Mouse (Mus musculus): ENCODE measurements around the gene Csnk1e. TPM values are rescaled to one million over a fixed set of nuclear protein-coding genes. Genes with fewer than 3 reads are reported as not detected.

The Csnk1e gene
- polyA plus RNA-seq, 1 experiment from 2014 or later, result 99.6 TPM

DNA sequence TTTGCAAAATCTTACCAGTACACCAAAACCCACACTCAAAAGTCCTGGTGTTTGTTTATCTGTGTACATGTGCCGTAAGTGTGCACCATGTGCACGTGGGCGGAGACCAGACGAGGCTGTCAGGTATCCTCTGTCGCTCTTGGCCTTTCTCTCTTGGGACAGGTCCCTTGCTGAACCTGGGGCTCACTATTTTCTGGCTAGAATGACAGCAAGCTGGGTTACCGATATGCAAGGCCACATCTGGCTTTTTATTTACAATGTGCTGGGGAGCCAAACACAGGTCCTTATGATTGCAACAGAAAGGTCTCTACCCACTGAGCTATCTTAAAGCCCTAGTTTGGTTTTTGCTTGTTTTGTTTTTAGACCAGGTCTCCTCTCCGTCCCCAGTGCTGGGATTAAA lies 67.8 kb downstream of the Csnk1e start:
- Histone ChIP-seq H3K36me3 (ENCODE audit: insufficient read depth) (0 out of 2 replicates have a peak, but pooled peaks cover 5% of the 10 kb centered on the region), H3K27ac (ENCODE audit: low read depth) (no peak overlapping the region), H3K4me2 (no peak overlapping the region), H3K4me3 (ENCODE audit: low read depth, low read length) (no peak overlapping the region), H3K9me3 (ENCODE audit: low read depth, low read length) (no peaks in the 10 kb centered on the region), H3K27me3 (ENCODE audit: insufficient read depth, low read length) (no peaks in the 10 kb centered on the region), H3K4me1 (ENCODE audit: insufficient read depth) (peaks cover 33% of the 10 kb centered on the region), H3K9ac (no peak overlapping the region)
- DNase-seq (no peak), ATAC-seq (ENCODE audit: insufficient read depth) (no peak)
- 76% methylated on average over 7 of the region's 7 CpGs for WGBS
- TF ChIP-seq CTCF (IDR thresholded peaks at IDR 0.05; ENCODE audit: low read depth), result no peak

DNA sequence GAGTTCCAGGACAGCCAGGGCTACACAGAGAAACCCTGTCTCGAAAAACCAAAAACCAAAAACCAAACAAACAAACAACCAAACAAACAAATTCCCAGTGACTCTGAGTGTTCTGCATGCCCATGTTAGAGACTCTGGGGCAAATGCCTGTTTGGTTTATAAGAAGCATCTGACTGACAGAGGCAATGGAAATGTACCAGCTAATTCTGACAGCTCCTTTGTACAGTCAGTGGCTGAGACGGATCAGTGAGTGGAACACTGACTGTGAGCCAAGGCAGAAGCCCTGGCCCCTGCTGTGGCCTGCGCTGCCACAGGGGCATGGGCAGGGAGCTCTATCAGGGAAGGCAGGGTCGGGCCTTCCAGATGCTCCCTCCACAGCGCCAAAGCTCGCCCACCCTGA lies 68.3 kb downstream of the Csnk1e start:
- no peak for ATAC-seq (ENCODE audit: insufficient read depth)
- 72% methylated on average over 6 of the region's 6 CpGs for WGBS

GRCm38 (mm10) chr15:79381644-79382043 lies 73.7 kb downstream of the Csnk1e start:
- H3K4me1 ChIP-seq (ENCODE audit: insufficient read depth), result peaks cover 6% of the 10 kb centered on the region
- peak overlapping the region; percentile 20; the same call in 1 of the 2 replicates for H3K27ac ChIP-seq (ENCODE audit: low read depth)
- H3K9me3 ChIP-seq (ENCODE audit: low read depth, low read length), result no peaks in the 10 kb centered on the region
- no peak overlapping the region for H3K4me2 ChIP-seq
- 79% methylated on average over 9 of the region's 9 CpGs for WGBS
- DNase-seq, result no peak
- ATAC-seq (ENCODE audit: insufficient read depth), result no peak
- H3K27me3 ChIP-seq (ENCODE audit: insufficient read depth, low read length), result no peaks in the 10 kb centered on the region
- no peak for TF ChIP-seq CTCF (IDR thresholded peaks at IDR 0.05; ENCODE audit: low read depth)
- no peak overlapping the region for H3K9ac ChIP-seq
- H3K4me3 ChIP-seq (ENCODE audit: low read depth, low read length), result no peak overlapping the region
- H3K36me3 ChIP-seq (ENCODE audit: insufficient read depth), result peaks cover 20% of the 10 kb centered on the region

More for the DNA sequence above, 68.3 kb downstream of the Csnk1e start:
- Histone ChIP-seq H3K4me3 (ENCODE audit: low read depth, low read length) (no peak overlapping the region), H3K36me3 (ENCODE audit: insufficient read depth) (0 out of 2 replicates have a peak, but pooled peaks cover 5% of the 10 kb centered on the region), H3K27ac (ENCODE audit: low read depth) (no peak overlapping the region), H3K4me1 (ENCODE audit: insufficient read depth) (peaks cover 28% of the 10 kb centered on the region), H3K9ac (no peak overlapping the region), H3K4me2 (no peak overlapping the region), H3K9me3 (ENCODE audit: low read depth, low read length) (no peaks in the 10 kb centered on the region), H3K27me3 (ENCODE audit: insufficient read depth, low read length) (no peaks in the 10 kb centered on the region)
- TF ChIP-seq CTCF (IDR thresholded peaks at IDR 0.05; ENCODE audit: low read depth), result no peak
- no peak for DNase-seq

GRCm38 (mm10) chr15:79380468-79381444 lies 74.6 kb downstream of the Csnk1e start:
- peak; percentile 91 for TF ChIP-seq CTCF (IDR thresholded peaks at IDR 0.05; ENCODE audit: low read depth)
- H3K4me2 ChIP-seq, result no peak overlapping the region
- 38% methylated on average over 23 of the region's 23 CpGs for WGBS
- H3K27ac ChIP-seq (ENCODE audit: low read depth), result peak overlapping the region; percentile 58; the same call in 1 of the 2 replicates
- ATAC-seq (ENCODE audit: insufficient read depth), result peak; percentile 57
- DNase-seq, result peak; percentile 91
- H3K27me3 ChIP-seq (ENCODE audit: insufficient read depth, low read length), result no peaks in the 10 kb centered on the region
- no peak overlapping the region for H3K4me3 ChIP-seq (ENCODE audit: low read depth, low read length)
- H3K9ac ChIP-seq, result no peak overlapping the region
- H3K4me1 ChIP-seq (ENCODE audit: insufficient read depth), result peaks cover 6% of the 10 kb centered on the region
- H3K36me3 ChIP-seq (ENCODE audit: insufficient read depth), result peaks cover 28% of the 10 kb centered on the region
- no peaks in the 10 kb centered on the region for H3K9me3 ChIP-seq (ENCODE audit: low read depth, low read length)

GRCm38 (mm10) chr15:79379658-79380057 lies 75.7 kb downstream of the Csnk1e start:
- Histone ChIP-seq H3K27ac (ENCODE audit: low read depth) (no peak overlapping the region), H3K36me3 (ENCODE audit: insufficient read depth) (peaks cover 36% of the 10 kb centered on the region), H3K4me2 (no peak overlapping the region), H3K9ac (no peak overlapping the region), H3K27me3 (ENCODE audit: insufficient read depth, low read length) (no peaks in the 10 kb centered on the region), H3K9me3 (ENCODE audit: low read depth, low read length) (no peaks in the 10 kb centered on the region), H3K4me3 (ENCODE audit: low read depth, low read length) (no peak overlapping the region), H3K4me1 (ENCODE audit: insufficient read depth) (peaks cover 6% of the 10 kb centered on the region)
- DNase-seq (no peak), ATAC-seq (ENCODE audit: insufficient read depth) (no peak)
- TF ChIP-seq CTCF (IDR thresholded peaks at IDR 0.05; ENCODE audit: low read depth), result no peak
- WGBS, result 86% methylated on average over 7 of the region's 7 CpGs

DNA sequence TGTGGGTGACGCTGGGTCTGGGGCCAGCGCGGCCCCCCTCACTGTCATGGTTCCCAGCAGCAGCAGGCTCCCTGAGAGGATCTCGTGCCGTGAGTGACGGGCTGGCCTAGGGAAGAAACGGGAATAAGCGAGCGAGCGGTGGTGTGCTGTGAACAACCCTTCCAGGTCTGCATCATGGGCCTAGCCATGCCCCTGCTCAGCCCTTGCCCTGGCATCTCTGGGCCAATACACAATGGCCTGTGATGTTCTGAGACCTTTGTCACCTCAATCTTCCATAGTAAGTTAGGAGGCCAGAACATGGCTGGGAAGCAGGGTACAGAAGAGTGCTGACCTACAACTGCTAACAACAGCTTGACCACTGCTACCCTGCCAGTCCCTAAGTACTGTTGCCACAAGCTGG lies 76.8 kb downstream of the Csnk1e start:
- Histone ChIP-seq H3K27ac (ENCODE audit: low read depth) (no peak overlapping the region), H3K9me3 (ENCODE audit: low read depth, low read length) (no peaks in the 10 kb centered on the region), H3K9ac (no peak overlapping the region), H3K36me3 (ENCODE audit: insufficient read depth) (peaks cover 46% of the 10 kb centered on the region), H3K4me1 (ENCODE audit: insufficient read depth) (peaks cover 6% of the 10 kb centered on the region), H3K4me3 (ENCODE audit: low read depth, low read length) (no peak overlapping the region), H3K4me2 (no peak overlapping the region), H3K27me3 (ENCODE audit: insufficient read depth, low read length) (no peaks in the 10 kb centered on the region)
- 95% methylated on average over 10 of the region's 10 CpGs for WGBS
- no peak for DNase-seq
- TF ChIP-seq CTCF (IDR thresholded peaks at IDR 0.05; ENCODE audit: low read depth), result no peak
- no peak for ATAC-seq (ENCODE audit: insufficient read depth)

- H3K4me3 ChIP-seq (ENCODE audit: low read depth, low read length), result no peak overlapping the region
- TF ChIP-seq CTCF (IDR thresholded peaks at IDR 0.05; ENCODE audit: low read depth), result peak; percentile 46
- peak; percentile 71 for DNase-seq
- no peaks in the 10 kb centered on the region for H3K9me3 ChIP-seq (ENCODE audit: low read depth, low read length)
- peaks cover 6% of the 10 kb centered on the region for H3K4me1 ChIP-seq (ENCODE audit: insufficient read depth)
- 66% methylated on average over 6 of the region's 6 CpGs for WGBS
- H3K9ac ChIP-seq, result no peak overlapping the region
- H3K4me2 ChIP-seq, result no peak overlapping the region
- H3K27me3 ChIP-seq (ENCODE audit: insufficient read depth, low read length), result no peaks in the 10 kb centered on the region
- H3K36me3 ChIP-seq (ENCODE audit: insufficient read depth), result peaks cover 55% of the 10 kb centered on the region
- peak; percentile 44; the same call in 1 of the 2 replicates for ATAC-seq (ENCODE audit: insufficient read depth)
- H3K27ac ChIP-seq (ENCODE audit: low read depth), result no peak overlapping the region
Measured at GRCm38 (mm10) chr15:79377681-79378080, 77.7 kb downstream of the Csnk1e start.
